Mouse (Mus musculus) CH12.LX (cell line): Measurements from ENCODE around the gene Phtf2.

Experiments used
- CHD2 ChIP-seq: IDR thresholded peaks from 2 replicates; pipeline ENCODE4 v1.6.1; 2011; ENCODE audit warnings: low read length, improper control_type of control experiment
- CTCF ChIP-seq, 2 experiments: IDR thresholded peaks in 1 of 2; conservative IDR thresholded peaks in 1 of 2; 2 replicates each; pipeline ENCODE4 v1.5.1; 2011 to 2012; ENCODE audit warnings: low read depth in 2 of 2, low read length in 2 of 2, improper control_type of control experiment in 1 of 2, inconsistent platforms in 1 of 2, mild to moderate bottlenecking in 1 of 2, moderate library complexity in 1 of 2
- EP300 ChIP-seq: IDR thresholded peaks from 2 replicates; pipeline ENCODE4 v1.6.1; 2011; ENCODE audit warnings: low read length, improper control_type of control experiment
- HCFC1 ChIP-seq: IDR thresholded peaks from 2 replicates; pipeline ENCODE4 v1.6.1; 2012; ENCODE audit warnings: low read depth, mild to moderate bottlenecking, inconsistent platforms, low read length, improper control_type of control experiment
- KAT2A ChIP-seq: IDR thresholded peaks from 2 replicates; pipeline ENCODE4 v1.6.1; 2012; ENCODE audit warnings: low read length, improper control_type of control experiment, inconsistent platforms; ENCODE audit not compliant: insufficient replicate concordance
- MAFK ChIP-seq: IDR thresholded peaks from 2 replicates; pipeline ENCODE4 v1.6.1; 2011; ENCODE audit warnings: low read length, improper control_type of control experiment; ENCODE audit not compliant: insufficient replicate concordance
- POLR2A ChIP-seq: IDR thresholded peaks from 2 replicates; pipeline ENCODE4 v1.6.1; 2011; ENCODE audit warnings: low read depth, mild to moderate bottlenecking, improper control_type of control experiment, low read length
- ZKSCAN1 ChIP-seq: IDR thresholded peaks from 2 replicates; pipeline ENCODE4 v1.6.1; 2012; ENCODE audit warnings: low read depth, inconsistent platforms, low read length, improper control_type of control experiment, borderline replicate concordance
- ZMIZ1 ChIP-seq: IDR thresholded peaks from 2 replicates; pipeline ENCODE4 v1.6.1; 2012; ENCODE audit warnings: low read depth, mild to moderate bottlenecking, inconsistent platforms, low read length, improper control_type of control experiment
- ZNF384 ChIP-seq: IDR thresholded peaks from 2 replicates; pipeline ENCODE4 v1.6.1; 2012; ENCODE audit warnings: low read depth, low read length, improper control_type of control experiment, inconsistent platforms

DNA sequence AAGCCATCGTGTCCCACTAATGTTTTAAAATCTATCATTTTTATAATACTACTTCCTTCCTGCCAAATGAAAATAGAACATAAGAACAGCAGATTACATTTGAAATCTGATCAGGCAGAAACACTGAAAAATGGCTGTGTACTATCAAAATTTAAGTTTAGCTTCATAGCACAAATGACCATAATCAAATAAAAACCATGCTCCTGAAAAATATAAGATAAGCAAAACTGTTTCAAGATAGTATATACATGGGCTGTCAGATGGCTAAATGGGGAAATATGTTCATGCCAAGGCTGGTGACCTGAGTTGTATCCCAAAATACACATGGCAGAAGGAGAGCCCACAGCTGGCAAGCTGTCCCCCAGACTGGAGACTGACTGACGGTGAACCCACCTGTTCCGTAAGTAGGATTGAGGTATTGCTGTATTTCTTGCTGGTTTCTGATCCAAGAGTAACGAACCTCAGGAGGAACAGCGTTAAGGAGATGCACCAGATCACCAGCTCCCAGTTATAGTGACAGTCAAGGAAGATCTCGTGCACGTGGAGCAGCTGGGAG, 116.5 kb downstream of the Phtf2 start:
- no peak for TF ChIP-seq CTCF (conservative IDR thresholded peaks at IDR 0.05 in 1 of 2, IDR thresholded peaks at IDR 0.05 in 1 of 2; ENCODE audit: low read depth in 2 of 2, low read length in 2 of 2)
- no peak for TF ChIP-seq POLR2A
- TF ChIP-seq ZNF384 = no peak
- TF ChIP-seq KAT2A = no peak
- no peak for TF ChIP-seq MAFK
- TF ChIP-seq HCFC1 = no peak
- TF ChIP-seq ZKSCAN1 = no peak
- no peak for TF ChIP-seq CHD2
- no peak for TF ChIP-seq ZMIZ1
- TF ChIP-seq EP300 = no peak
